Mouse (Mus musculus) 3134 (cell line): ENCODE measurements at regions not wholly inside any gene's neighbourhood (a gene's known extent, or its start where the extent isn't known, plus 50 kb on each side); places are given as distances from the start of the nearest gene placed in this dataset.

Experiments
- DNase-seq: peaks from one replicate; pipeline ENCODE4 v3.0.0-alpha.2; 2011; ENCODE audit warnings: low spot score; ENCODE audit not compliant: insufficient read length; ENCODE audit errors: extremely low read depth

GRCm38 (mm10) chr9:13905086-13905669, 77.7 kb downstream of the Fam76b start:
- DNase-seq: no peak

GRCm38 (mm10) chr9:13906736-13907135, 79.2 kb downstream of the Fam76b start:
- DNase-seq: no peak

- no peak for DNase-seq
Observed at GRCm38 (mm10) chr9:13909604-13910003, 82.1 kb downstream of the Fam76b start.

- no peak for DNase-seq
Observed at GRCm38 (mm10) chr9:13910091-13910490, 82.6 kb downstream of the Fam76b start.

GRCm38 (mm10) chr9:13913459-13913858, 85.9 kb downstream of the Fam76b start:
- DNase-seq: no peak

GRCm38 (mm10) chr9:13914131-13914530, 86.6 kb downstream of the Fam76b start:
- no peak for DNase-seq

GRCm38 (mm10) chr9:13914847-13915246, 87.3 kb downstream of the Fam76b start:
- no peak for DNase-seq

GRCm38 (mm10) chr9:13916837-13917236, 89.3 kb downstream of the Fam76b start:
- DNase-seq: no peak

- DNase-seq: no peak
Observed at GRCm38 (mm10) chr9:13918606-13919202, 91.2 kb downstream of the Fam76b start.

- DNase-seq: no peak
Observed at GRCm38 (mm10) chr9:13919739-13920410, 92.4 kb downstream of the Fam76b start.

GRCm38 (mm10) chr9:13920623-13921022, 93.1 kb downstream of the Fam76b start:
- no peak for DNase-seq

GRCm38 (mm10) chr9:13932001-13932508, 104.5 kb downstream of the Fam76b start:
- no peak for DNase-seq

- no peak for DNase-seq
Observed at GRCm38 (mm10) chr9:13933404-13933803, 105.9 kb downstream of the Fam76b start.

- DNase-seq: no peak
Observed at GRCm38 (mm10) chr9:13937301-13937700, 109.8 kb downstream of the Fam76b start.

- no peak for DNase-seq
Observed at GRCm38 (mm10) chr9:13946519-13946918, 119.0 kb downstream of the Fam76b start.

- DNase-seq: no peak
Observed at GRCm38 (mm10) chr9:13952157-13952556, 124.6 kb downstream of the Fam76b start.

- no peak for DNase-seq
Observed at GRCm38 (mm10) chr9:13963140-13963763, 135.7 kb downstream of the Fam76b start.

- DNase-seq: no peak
Observed at GRCm38 (mm10) chr9:13963796-13964195, 136.3 kb downstream of the Fam76b start.

GRCm38 (mm10) chr9:13964256-13964655, 136.7 kb downstream of the Fam76b start:
- DNase-seq: no peak

- DNase-seq: no peak
Observed at GRCm38 (mm10) chr9:13966212-13966611, 138.7 kb downstream of the Fam76b start.

GRCm38 (mm10) chr9:13969262-13969661, 141.7 kb downstream of the Fam76b start:
- DNase-seq: no peak
